Mouse (Mus musculus) heart, embryonic 10.5 days (tissue): ENCODE results near the gene Cabcoco1. TPM values are rescaled to one million over a fixed set of nuclear protein-coding genes. Genes with fewer than 3 reads are reported as not detected.

Source experiments
- DNase-seq: peaks from one replicate; pipeline ENCODE4 v3.0.0-alpha.2; 2017; ENCODE audit warnings: low spot score
- H3K27ac ChIP-seq: fragments of 300-500 bp; sonication (generic); 2 replicates; pipeline ENCODE4 v1.5.1; 2016; ENCODE audit warnings: mild to moderate bottlenecking
- H3K27me3 ChIP-seq: fragments of 300-500 bp; sonication (generic); 2 replicates; pipeline ENCODE4 v1.6.1; 2016; ENCODE audit warnings: mild to moderate bottlenecking; ENCODE audit not compliant: poor library complexity, insufficient read depth, severe bottlenecking
- H3K36me3 ChIP-seq: fragments of 300-500 bp; sonication (generic); 2 replicates; pipeline ENCODE4 v1.6.1; 2016; ENCODE audit warnings: mild to moderate bottlenecking, moderate library complexity
- H3K4me1 ChIP-seq: fragments of 300-500 bp; sonication (generic); 2 replicates; pipeline ENCODE4 v1.6.1; 2016; ENCODE audit warnings: mild to moderate bottlenecking
- H3K4me3 ChIP-seq: fragments of 300-500 bp; sonication (generic); 2 replicates; pipeline ENCODE4 v1.5.1; 2016; ENCODE audit warnings: mild to moderate bottlenecking, moderate library complexity
- H3K9me3 ChIP-seq: fragments of 300-500 bp; sonication (generic); 2 replicates; pipeline ENCODE4 v1.6.1; 2016; ENCODE audit warnings: mild to moderate bottlenecking, moderate library complexity
- WGBS: fragments of 180-500 bp; shearing (Covaris S2); methylation state at CpG from one replicate; pipeline ENCODE4 v1.1.7; 2016; 5-methylcytosine and 5-hydroxymethylcytosine counted together
- polyA plus RNA-seq: library from polyadenylated mRNA; unstranded; fragments of >200 nt; fragmentation: Nextera tagmentation; extraction: Ambion mirVana; gene quantifications from 2 replicates; pipeline ENCODE4 v1.2.1, GENCODE M21; 2016

The Cabcoco1 gene
- polyA plus RNA-seq, 1 experiment from 2014 or later: 5.0 TPM

DNA sequence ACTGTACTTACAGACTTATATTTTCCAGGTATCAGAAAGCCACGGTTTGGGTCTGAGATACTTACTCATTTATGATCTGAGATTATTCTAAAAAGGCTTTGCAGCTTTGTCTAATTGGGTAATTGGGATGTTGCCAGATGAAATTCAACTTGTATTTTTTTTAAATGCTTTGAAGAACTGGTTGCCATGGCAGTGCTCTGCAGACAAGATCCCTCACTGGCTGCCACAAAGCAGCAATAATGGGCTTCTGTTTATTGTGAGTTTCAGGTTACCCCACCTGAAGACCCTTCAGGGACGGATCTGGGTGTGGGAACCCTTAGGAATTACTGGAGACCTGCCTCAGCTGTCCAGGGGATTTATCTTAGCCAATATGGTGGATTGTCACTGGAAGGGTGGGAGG is 145.6 kb downstream of the Cabcoco1 start:
- no peak for DNase-seq
- H3K36me3 ChIP-seq: no peaks in the 10 kb centered on the region
- WGBS: 60% methylated on average over 2 of the region's 2 CpGs
- no peaks in the 10 kb centered on the region for H3K4me1 ChIP-seq
- no peak overlapping the region for H3K27ac ChIP-seq
- no peak overlapping the region for H3K4me3 ChIP-seq
- no peaks in the 10 kb centered on the region for H3K9me3 ChIP-seq
- H3K27me3 ChIP-seq: no peaks in the 10 kb centered on the region

DNA sequence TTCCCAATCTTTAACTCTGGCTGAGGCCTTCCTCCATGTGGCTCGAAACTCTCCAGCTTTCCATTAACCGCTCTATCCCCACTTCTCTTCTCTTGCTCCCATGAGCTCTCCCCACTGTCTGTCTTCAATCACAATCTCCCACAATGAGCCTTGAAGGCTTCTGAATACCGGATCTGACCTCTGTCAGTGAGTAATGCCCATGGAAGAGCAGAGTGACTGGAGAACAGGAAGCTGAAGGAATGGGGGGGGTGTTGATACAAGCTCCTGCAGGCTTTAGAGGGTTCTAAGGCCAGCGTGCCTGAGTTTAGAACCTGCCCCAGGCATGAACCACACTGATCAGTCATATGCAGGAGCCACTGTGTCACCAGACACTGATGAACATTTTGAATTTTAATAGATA is 150.1 kb downstream of the Cabcoco1 start:
- H3K4me1 ChIP-seq: no peaks in the 10 kb centered on the region
- no peaks in the 10 kb centered on the region for H3K9me3 ChIP-seq
- 62% methylated on average over 4 of the region's 4 CpGs for WGBS
- H3K27me3 ChIP-seq: no peaks in the 10 kb centered on the region
- no peak overlapping the region for H3K27ac ChIP-seq
- no peak overlapping the region for H3K4me3 ChIP-seq
- H3K36me3 ChIP-seq: no peaks in the 10 kb centered on the region
- no peak for DNase-seq

DNA sequence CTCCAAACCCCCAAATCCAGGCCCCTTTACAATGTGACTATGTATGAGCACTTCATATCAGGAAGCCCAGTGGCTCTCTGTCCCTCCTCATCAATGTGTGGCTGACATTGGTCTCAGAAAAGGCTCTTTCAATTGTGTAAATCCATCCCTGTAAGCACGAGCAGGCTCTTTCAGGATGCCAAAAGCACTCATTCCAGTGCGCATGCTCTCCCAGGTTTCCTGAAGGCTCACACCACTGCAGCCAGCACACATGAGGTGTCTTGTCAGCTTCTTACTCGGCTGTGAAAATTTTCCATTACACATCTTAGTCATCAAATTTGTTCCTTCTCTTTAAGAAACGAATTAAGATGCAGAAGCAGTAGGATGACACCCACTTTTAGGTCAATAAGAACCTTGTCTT is 152.9 kb downstream of the Cabcoco1 start:
- H3K4me3 ChIP-seq: no peak overlapping the region
- no peak for DNase-seq
- 0 out of 2 replicates have a peak, but pooled peaks cover 3% of the 10 kb centered on the region for H3K9me3 ChIP-seq
- H3K4me1 ChIP-seq: no peaks in the 10 kb centered on the region
- H3K36me3 ChIP-seq: no peaks in the 10 kb centered on the region
- no peak overlapping the region for H3K27ac ChIP-seq
- 77% methylated on average over 4 of the region's 4 CpGs for WGBS
- no peaks in the 10 kb centered on the region for H3K27me3 ChIP-seq

DNA sequence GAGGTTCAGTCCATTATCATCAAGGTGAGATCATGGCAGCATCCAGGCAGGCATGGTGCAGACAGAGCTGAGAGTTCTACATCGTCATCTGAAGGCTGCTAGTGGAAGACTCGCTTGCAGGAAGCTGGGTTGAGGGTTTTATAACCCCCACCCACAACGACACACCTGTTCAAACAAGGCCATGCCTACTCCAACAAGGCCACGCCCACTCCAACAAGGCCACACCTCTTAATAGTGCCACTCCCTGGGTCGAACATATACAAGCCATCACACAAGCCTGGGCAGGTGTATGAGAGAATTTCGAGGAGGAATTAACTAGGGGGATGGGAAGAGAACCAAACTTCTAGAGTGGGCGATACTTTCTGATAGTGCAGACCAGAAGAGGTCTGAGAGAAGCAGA is 153.6 kb downstream of the Cabcoco1 start:
- no peaks in the 10 kb centered on the region for H3K27me3 ChIP-seq
- H3K4me3 ChIP-seq: no peak overlapping the region
- DNase-seq: no peak
- H3K27ac ChIP-seq: no peak overlapping the region
- no peaks in the 10 kb centered on the region for H3K36me3 ChIP-seq
- no peaks in the 10 kb centered on the region for H3K4me1 ChIP-seq
- H3K9me3 ChIP-seq: 0 out of 2 replicates have a peak, but pooled peaks cover 3% of the 10 kb centered on the region
- 76% methylated on average over 7 of the region's 7 CpGs for WGBS

Other genes with a start within 250 kb of the Cabcoco1 start
- 1.8 and 4.0 TPM in 2 replicates for gene Tmem26, start 181.8 kb upstream of the Cabcoco1 start, polyA plus RNA-seq